Mouse (Mus musculus) liver, postnatal 0 days (tissue): ENCODE measurements at regions not wholly inside any gene's neighbourhood (a gene's known extent, or its start where the extent isn't known, plus 50 kb on each side); places are given as distances from the start of the nearest gene placed in this dataset.

ENCODE experiments used
- CTCF ChIP-seq: sonication (generic); IDR thresholded peaks from 2 replicates; pipeline ENCODE4 v1.5.1; 2016; ENCODE audit warnings: antibody characterized with exemption, low read depth
- EP300 ChIP-seq: IDR thresholded peaks from 2 replicates; pipeline ENCODE4 v1.6.1; 2016; ENCODE audit warnings: antibody characterized with exemption, low read depth, mild to moderate bottlenecking

- TF ChIP-seq CTCF (no peak), EP300 (no peak)
These were observed 327.7 kb downstream of the Tmem182 start for GRCm38 (mm10) chr1:41133143-41133542.
